Mouse (Mus musculus): ENCODE results near the gene St5.
A peak's percentile ranks its signal among the peaks of the same experiment; 100 is the strongest.

Gene St5

DNA sequence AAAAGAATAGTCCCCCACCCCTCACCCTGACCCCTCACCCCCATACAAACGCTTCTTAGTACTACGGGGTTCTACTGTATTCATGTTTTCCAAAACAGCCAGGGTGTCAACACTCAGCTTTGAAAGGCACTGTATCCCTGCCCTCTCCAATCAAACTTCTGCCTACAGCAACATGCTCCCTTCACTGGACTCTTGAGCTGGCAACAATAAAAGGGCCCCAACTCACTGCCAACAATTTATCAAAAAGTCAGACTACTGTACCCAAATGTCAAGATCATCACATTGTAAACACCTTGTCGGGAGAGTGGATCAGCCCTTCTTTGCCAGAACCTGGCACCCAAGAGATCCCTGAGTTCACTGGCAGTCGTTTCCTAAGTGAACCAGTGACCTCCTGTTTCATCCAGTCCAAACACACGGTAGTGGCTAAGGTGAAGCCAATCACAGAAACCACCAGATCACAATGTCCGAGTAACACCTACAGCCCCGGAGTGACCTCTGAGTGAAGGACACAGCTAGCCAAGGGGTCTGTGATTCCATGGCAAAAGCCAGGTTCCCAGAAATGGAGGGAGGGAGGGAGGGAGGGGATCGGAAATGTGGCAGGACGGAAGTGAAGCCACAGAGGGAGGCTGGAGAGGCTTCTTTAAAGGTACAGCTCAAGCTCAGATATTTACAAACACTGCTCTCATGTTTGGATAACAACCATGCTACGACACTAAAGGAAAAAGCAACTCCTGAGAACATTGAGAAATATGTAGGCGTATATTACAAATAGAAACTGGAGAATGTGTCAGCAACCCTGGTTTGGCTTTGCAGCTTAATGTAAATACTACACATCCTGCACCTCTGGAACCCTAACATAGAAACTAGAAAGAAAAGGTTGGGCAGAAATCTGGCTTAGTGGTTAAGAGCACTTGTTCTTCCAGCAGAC lies 136.3 kb downstream of the St5 start:
- no peak for DNase-seq (ENCODE audit: inconsistent ontology term)

DNA sequence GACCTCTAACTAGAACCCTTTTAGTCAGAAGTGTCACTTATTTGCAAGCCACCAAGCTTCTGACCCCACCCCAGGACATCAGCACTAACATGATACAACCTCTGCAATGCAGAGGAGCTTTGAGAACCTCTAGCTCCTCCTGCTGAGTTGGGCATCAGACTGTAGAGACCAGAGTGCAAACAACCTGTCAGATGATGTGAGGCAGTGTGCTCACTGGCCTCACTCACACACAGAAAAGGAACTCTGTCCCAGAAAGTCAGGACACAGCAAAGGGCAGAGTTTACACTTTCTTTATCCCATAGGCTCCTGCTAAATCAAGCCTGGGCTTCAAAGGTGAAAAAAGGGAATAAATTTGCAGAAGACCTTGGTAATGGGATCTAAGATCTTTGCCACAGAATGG lies 137.1 kb downstream of the St5 start:
- DNase-seq (ENCODE audit: inconsistent ontology term): no peak

DNA sequence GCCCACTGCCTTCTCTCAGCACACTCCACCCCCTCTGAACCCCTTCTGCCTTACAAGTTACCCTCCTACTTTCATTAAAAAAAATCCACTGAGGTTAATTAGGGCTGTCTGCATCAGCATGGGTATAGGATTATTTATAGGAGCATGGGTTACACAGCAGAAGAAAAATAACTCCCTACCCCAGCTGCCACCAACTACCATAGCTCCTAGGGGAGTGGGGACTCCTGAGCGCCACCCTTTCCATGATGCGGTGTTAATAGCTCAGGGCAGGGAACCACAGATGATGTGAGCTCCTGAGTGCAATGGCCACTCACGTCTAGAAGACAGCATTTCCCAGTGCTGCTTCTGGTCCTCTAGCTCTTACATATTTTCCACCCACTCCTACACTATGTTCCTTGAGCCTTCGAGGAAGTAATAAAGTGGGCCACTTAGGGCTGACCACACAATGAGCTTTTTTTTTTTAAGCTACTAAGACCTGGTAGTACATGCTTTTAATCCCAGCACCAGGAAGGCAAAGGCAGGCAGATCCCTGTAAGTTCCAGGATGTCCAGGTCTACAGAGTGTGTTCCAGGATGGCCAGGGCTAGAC lies 139.5 kb downstream of the St5 start:
- no peak for DNase-seq (ENCODE audit: inconsistent ontology term)

DNA sequence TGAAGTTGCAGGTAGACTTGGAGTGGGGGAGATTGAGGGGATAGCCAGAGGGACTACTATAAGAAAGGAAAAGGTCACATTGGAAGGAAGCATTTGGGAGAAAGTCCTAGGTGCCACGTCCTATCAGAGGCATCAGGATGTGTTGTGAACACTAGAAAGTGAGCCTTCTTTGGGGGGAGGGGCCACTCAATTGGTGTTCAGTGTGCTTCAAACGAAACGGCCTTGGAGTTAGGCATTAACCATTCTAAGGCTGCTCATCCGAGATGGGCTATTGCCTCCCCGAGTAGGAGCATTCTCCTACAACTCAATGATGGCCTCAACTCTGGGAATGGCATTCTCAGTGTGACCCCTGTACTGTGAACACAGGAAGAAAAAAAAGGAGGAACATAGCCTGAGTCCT lies 140.7 kb downstream of the St5 start:
- no peak for DNase-seq (ENCODE audit: inconsistent ontology term)

DNA sequence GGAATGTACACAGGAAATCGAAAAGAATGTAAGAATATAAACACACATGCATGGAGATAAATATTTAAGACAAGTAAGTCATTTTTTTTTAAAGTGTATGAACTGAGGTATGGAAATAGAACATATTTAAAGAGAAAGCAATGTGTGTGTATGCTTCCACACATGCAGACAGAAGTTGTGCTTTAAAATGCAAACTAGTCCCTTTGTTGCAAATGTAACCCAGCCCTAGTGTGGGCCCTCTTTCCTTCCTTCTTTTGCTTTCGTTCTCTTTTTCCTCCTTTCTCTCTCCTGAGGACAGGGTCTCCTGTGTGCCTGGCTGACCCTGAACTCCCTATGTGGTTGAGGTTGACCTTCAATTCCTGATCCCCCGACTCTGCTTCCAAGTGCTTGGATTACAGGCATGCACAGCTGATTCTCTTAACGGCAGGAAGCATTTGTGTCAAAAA lies 141.2 kb downstream of the St5 start:
- DNase-seq (ENCODE audit: inconsistent ontology term): no peak

DNA sequence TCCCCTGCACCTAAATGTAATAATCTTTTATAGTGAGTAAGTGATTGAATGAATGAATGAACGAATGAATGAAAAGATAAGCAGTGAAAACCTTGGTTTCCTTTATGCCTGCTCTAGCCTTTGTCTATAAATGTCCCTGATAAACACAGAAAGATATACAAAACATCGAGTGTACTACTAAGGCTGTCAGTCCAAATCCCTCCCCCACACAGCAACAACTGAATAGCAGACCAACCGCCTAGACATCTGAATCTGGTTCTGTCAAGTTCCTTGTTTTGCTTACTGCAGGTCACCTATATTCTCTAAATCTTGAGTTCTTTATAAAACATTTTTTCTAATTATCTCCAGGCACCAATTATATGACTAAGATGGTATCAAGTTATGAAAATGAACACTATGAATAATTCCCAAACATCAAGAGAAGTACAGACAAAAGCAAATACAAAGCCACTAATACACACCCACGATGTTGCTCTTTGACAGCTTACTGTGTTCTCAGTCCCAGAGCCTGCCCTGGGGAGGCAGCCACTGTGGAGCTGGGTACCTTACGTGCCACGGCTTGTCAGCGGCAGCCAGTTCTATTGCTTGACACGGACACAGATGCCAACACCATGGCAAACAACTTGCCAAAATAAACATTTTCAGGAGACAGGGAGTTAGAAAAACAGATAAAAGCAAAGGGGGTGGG lies 141.8 kb downstream of the St5 start:
- peak; percentile 68 for DNase-seq (ENCODE audit: inconsistent ontology term)

DNA sequence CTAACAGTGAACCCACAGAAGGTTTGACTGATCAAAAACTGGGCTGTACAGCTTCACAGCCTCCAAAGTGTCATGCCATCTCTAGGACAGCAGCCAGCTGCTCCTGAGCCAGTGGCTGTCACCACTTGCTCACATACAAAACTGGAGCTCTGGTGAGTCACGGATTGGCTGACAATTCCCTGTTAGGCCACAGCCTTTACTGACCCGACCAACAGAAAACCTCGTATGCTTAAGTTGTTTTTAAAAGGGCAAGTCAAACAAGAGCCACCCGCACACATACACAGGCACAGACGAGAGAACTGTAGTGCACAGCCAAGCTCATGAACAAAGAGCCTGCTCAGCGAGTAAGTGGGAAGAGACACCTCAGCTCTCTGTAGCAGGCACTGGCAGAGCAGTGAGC lies 143.9 kb downstream of the St5 start:
- peak; percentile 85 for DNase-seq (ENCODE audit: inconsistent ontology term)

DNA sequence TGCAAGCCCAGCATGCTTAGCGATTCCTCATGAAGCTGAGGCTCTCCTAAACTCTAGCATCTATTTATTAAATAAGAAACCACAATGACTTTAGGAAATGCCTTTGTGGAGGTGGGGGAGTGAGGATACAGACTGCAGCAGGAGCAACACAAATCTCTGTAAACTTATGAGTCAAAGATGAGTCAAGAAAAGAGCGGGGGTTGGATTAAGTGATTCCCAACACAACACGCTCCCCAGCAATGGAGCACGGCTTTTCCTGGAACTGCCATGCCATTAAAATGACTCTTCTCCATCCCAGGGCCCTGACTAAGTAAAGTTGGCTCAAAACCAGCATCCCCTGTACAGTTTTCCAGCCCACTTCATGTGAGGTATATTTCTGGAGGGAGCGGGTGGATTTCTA lies 156.7 kb downstream of the St5 start:
- DNase-seq (ENCODE audit: inconsistent ontology term): peak; percentile 65

DNA sequence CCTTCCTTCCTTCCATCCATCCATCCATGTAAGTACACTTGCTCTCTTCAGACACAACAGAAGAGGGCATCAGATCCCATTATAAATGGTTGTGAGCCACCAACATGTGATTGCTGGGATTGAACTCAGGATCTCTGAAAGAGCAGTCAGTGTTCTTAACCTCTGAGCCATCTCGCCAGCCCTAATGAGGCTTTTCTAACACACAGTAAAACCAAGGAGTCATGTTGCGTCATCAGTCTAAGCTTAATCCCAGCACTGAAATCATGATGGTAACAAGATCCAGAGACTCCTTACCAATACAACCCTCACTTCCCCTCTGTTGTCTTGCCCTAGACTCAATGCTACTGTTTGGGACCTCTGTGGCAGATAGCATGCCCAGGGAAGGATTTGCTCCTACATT lies 157.2 kb downstream of the St5 start:
- DNase-seq (ENCODE audit: inconsistent ontology term): no peak

DNA sequence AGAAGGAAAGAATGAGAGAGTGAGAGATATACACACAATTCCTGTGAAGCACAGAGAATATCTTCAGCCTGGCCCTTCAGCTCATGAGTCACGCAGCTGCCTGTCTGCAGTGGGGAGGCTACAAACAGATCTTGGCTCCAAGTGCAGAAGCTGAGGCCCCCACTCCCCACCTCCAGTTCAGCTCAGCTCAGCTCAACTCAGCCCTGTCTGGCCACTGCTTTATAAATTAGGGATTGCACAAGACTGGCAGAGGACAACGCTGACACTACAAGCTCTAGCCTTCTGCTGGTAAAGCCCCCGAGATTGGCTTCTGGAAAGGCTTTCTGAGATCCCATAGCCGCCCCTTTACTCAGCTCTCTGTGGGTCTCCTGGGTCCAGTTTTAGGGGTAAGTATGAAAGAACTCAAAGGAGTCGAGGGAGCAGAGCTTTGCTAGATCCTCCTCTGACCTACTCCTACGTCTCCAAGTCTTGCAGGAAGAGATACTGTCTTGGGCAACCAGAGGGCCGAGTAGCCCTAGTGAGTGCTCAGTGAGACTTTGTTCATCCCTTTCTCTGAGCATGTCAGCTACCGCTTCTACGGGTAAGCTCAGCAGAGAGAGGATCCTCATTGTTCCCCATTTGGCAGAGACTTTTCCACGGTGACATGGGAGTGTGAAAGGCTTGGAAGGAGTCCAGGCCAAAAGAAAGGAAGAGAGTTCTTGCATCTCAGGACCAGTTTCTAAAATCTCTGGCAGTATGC lies 158.0 kb downstream of the St5 start:
- peak; percentile 84 for DNase-seq (ENCODE audit: inconsistent ontology term)

DNA sequence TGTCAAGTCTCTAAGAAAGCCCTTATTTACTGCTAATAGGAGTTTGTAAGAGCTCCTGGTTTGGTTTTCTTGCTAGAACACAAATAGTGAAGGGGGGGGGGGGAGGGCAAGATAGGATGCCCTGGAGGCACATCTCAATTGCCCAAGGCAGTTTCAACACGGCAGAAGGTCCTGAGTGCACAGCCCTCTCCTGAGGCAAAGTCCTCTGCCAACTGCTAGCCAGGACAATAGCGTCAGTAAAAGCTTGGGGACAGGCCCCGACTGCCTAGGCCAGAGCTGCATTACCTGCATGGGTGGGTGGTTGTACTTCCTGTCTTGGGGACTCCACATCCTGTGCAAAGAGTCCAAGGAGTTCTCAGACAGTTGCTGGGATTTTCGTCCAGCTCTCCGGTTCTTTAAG lies 158.6 kb downstream of the St5 start:
- DNase-seq (ENCODE audit: inconsistent ontology term): no peak

DNA sequence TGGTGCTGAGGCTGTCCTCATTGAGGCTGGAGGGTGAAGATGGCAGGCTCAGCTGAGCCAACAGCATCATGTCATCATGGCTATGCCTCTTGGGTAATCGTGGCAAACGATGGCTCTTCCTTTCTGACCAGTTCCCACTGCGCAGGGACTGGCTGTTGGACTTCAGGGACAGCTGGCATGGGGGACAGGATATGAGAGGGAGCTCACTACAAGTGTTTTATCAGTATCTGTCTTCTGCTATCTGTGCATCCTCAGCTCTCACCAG lies 161.1 kb downstream of the St5 start:
- DNase-seq (ENCODE audit: inconsistent ontology term): no peak

DNA sequence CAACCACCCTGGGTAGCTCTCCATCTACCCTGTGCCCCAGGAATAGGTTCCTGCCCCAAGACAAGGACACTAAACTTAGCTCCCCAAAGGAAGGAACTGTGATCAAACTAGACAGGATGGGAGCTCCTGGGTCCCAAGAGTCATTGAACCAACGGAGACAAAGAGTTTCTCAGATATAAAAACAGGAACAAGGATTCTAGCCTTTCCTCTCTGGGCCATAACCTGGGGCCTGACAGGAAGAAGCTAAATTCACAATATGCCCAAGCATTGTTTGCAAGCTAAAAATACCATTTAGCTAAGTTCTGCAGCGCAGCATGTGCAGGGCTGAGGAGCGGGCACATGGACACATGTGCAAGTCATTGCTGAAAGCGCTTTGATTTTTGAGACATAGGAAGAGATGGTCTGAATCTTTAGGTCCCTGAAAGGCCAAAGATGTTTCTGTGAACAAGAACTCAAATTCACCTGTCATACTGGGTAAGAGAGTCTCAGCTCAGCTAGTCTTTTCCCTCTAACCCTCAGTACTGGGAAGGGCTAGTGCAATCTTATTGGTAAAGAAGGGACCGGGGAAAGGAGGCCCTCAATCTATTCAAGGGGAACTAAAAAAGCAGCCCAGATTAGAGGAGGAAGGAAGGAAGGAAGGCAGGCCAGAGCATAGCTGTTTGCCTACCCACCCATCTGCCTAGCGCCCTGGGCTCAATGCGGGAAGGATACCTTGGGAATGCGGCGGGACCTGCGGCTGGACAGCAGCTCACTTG lies 161.6 kb downstream of the St5 start:
- no peak for DNase-seq (ENCODE audit: inconsistent ontology term)

DNA sequence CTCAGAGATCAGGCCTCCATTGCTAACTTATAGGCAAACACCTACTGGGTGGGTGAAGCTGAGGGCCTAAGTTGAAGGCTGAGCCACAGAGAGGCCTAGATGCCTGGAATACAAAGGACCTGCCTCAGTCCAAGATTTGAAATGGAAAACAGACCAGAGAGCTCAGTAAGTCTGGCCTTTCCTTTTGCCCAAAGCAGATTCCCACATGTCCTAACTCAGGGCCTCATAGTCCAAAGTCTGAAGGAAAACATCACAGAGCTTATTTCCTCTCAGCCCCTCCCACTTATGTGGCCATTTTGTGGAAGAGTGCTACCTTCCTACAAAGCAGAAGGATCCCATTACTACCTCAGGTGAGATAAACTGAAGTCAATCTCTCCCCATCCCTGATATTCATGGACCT lies 162.5 kb downstream of the St5 start:
- no peak for DNase-seq (ENCODE audit: inconsistent ontology term)

DNA sequence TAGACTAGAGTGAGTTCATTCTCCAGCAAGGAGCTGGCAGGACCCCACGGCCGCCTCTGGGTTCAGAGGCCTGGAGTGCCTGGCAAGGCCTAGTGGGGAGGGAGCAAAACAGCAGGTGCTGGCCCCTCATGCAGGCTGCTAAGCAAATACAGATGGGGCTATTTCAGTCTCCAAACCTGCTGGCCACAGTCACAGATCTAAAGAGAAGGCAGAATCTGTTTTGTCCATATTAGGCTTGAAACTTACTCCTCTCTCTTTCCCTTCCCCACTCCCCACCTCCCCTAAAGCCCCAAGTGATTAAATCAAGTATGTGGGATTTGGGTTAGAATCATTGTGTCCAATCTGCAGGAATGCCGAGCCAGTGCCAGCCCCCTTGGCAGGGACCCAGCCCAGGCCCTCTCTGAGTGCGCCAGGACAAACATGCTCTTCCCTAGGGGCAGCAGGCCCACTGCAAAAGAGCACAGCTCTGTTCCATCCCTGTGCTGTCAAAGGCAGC lies 166.9 kb downstream of the St5 start:
- DNase-seq (ENCODE audit: inconsistent ontology term): peak; percentile 100

DNA sequence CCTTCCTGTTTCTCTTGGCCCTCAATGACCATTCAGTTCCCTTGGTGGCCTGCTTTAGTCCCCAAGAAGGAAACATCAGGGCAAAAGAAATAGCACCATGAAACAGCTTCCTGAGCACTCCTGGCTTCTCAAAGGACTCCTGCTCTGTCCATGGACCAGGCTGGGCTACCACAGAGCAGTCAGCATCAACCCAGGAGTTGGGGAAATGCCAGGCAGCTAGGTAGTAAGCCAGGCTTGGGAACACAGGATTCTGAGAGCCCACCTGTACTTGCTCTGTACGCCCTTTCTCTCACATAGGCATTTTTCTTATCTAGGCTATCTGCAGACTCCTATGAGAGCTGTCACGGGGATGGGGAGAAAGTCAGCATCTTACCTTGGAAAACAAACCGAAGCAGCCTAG lies 168.5 kb downstream of the St5 start:
- no peak for DNase-seq (ENCODE audit: inconsistent ontology term)

DNA sequence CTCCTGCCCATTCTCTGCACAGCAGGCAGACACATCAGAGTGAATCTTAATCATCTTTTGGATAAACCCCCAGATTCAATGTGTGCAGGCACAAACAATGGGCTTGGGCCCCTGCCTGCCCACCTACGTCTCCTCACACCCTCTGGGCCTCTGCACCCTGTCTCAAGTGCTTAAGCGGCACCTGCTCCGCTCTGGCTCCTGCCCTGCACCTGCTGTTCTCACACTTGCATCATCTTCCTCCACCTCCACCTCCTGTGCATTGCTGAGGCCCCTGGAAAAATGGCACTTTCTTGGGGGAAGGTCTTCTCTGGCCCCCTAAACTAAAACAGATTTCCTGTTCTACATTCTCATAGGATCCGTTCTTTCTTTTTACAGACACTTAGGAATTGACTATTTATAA lies 169.5 kb downstream of the St5 start:
- DNase-seq (ENCODE audit: inconsistent ontology term): no peak

DNA sequence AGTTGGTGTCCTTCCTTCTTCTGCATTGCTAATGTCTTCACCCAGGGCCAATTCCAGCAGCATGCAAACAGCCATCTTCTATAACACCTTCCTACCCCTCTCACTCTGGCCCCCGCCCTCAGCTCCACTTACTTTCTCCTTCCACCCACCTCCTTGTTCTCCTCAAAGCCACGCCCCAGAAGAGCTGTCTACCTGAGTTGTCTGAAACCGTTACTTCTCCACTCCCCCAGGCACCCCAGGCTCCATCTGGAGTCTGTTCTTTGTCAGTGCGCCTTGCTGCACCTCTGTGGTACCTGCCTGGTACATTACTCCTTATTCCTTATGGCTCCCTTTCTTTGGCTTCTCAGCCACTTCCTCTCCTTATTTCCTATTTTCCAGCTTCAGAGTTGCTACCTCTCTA lies 170.3 kb downstream of the St5 start:
- DNase-seq (ENCODE audit: inconsistent ontology term): no peak

DNA sequence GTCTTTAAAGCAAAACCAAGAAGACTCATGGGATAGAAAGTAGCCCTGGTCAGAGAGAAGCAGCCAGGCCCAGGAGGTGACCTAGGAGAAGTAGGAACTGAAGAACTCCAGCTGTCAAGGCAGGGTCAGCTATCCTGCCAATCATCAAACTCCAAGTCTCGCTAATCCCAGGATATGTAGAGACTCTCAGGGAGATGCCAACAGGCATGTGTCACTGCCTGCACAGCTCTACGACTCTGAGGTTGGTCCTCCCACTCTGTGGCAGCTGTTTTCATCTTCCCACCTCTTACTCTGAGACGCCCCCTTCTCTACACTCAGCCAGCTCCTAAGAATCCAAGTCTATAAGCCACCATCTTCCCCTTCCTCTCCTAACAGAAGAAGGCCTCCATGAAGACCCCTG lies 170.7 kb downstream of the St5 start:
- DNase-seq (ENCODE audit: inconsistent ontology term): no peak

DNA sequence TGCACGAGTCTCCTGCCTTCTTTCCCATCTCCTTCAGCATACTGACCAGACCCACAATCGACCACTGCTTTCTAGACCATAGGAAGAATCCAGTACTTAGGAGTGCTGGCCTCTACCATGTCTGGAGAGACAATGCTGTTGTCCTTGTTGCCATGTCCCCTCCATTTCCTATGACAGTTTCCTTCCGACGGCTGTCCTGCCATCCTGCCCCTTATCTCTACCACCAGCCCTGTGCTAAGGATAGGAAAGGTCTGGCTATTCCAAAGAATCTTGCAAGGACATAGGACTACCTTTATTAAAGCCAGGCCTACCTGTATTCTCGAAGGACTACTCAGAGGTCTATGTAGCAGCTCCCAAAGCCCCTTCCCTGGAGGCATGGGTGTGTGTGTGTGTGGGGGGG lies 171.9 kb downstream of the St5 start:
- DNase-seq (ENCODE audit: inconsistent ontology term): no peak

DNA sequence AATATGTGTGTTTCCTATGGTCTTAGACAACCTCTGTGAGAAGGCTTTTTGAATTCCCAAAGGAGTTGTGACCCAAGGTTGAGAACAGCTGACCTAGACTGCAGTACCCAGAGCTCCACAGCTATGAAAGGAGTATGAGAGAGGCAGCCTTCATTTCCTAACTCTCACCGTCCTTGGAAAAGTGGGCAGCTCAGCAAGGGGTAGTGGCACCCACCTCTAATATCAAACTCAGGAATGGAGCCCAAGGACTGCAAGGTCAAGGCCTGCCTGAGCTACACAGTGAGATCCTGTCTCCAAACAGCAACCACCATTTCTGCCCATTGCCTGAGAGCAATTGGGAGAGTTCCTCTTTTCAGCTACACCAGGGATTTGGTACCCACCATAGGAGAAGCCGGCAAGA lies 173.7 kb downstream of the St5 start:
- no peak for DNase-seq (ENCODE audit: inconsistent ontology term)

DNA sequence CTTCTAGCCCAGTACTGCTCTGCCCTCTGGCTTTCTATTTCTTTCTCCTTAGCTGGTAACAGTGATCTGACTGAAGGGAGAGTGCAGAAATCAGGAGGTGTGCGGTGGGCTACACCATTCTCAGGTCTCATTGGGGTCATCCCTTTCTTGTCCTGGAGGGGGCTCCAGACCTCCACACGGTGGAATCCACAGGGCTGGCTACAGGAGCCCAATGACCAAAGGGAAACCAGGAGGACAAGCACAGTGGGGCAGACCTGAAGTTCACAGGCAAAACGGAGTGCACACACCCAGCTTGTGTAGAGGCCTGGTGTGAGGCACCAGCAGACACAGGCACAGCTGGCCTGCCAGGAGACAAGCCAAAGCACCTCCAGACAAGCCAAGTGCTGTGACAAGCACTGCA lies 175.0 kb downstream of the St5 start:
- peak; percentile 59 for DNase-seq (ENCODE audit: inconsistent ontology term)

Measured in Muller cell, postnatal 12 days (primary cell).